Mouse (Mus musculus) forebrain, embryonic 15.5 days (tissue): ENCODE results near the gene Fam206a. TPM values are rescaled to one million over a fixed set of nuclear protein-coding genes. Genes with fewer than 3 reads are reported as not detected.
A peak's percentile ranks its signal among the peaks of the same experiment; 100 is the strongest.

Source experiments
- ATAC-seq: fragments of 200-750 bp; cut with Nextera tagmentation; replicated peaks from 2 replicates; pipeline ENCODE4 v1.8.0; 2017; ENCODE audit warnings: mild to moderate bottlenecking, moderate TSS enrichment, moderate library complexity
- H3K27ac ChIP-seq: fragments of 300-500 bp; sonication (generic); replicated peaks from 2 replicates; pipeline ENCODE4 v1.5.1; 2015; ENCODE audit warnings: mild to moderate bottlenecking, inconsistent platforms
- H3K27me3 ChIP-seq: fragments of 300-500 bp; sonication (generic); 2 replicates; pipeline ENCODE4 v1.6.1; 2015; ENCODE audit warnings: inconsistent platforms
- H3K36me3 ChIP-seq: fragments of 300-500 bp; sonication (generic); 2 replicates; pipeline ENCODE4 v1.6.1; 2015; ENCODE audit warnings: mild to moderate bottlenecking, inconsistent platforms
- H3K4me1 ChIP-seq: fragments of 300-500 bp; sonication (generic); 2 replicates; pipeline ENCODE4 v1.6.1; 2015; ENCODE audit warnings: inconsistent platforms
- H3K4me2 ChIP-seq: fragments of 300-500 bp; sonication (generic); replicated peaks from 2 replicates; pipeline ENCODE4 v1.6.1; 2015; ENCODE audit warnings: mild to moderate bottlenecking, inconsistent platforms
- H3K4me3 ChIP-seq: fragments of 300-500 bp; sonication (generic); 2 replicates; pipeline ENCODE4 v1.5.1; 2015; ENCODE audit warnings: mild to moderate bottlenecking, inconsistent platforms
- H3K9ac ChIP-seq: fragments of 300-500 bp; sonication (generic); replicated peaks from 2 replicates; pipeline ENCODE4 v1.6.1; 2015; ENCODE audit warnings: mild to moderate bottlenecking, inconsistent platforms
- H3K9me3 ChIP-seq: fragments of 300-500 bp; sonication (generic); 2 replicates; pipeline ENCODE4 v1.6.1; 2016; ENCODE audit warnings: inconsistent platforms
- WGBS: fragments of 180-500 bp; shearing (Covaris S2); methylation state at CpG from one replicate; pipeline ENCODE4 v1.1.7; 2015; ENCODE audit warnings: mixed read lengths; 5-methylcytosine and 5-hydroxymethylcytosine counted together
- polyA plus RNA-seq: library from polyadenylated mRNA; unstranded; fragments of >200 nt; fragmentation: Nextera tagmentation; extraction: Ambion mirVana; gene quantifications from 2 replicates; pipeline ENCODE4 v1.2.1, GENCODE M21; 2015

Gene Fam206a
- 14.5 and 15.4 TPM in 2 replicates for polyA plus RNA-seq

- H3K36me3 ChIP-seq = peaks cover 47% of the 10 kb centered on the region
- WGBS = 0% methylated on average over 72 of the region's 72 CpGs
These were observed at the start of gene Fam206a, which contains the start of gene Elp1 for GRCm38 (mm10) chr4:56801907-56802668. Gene Fam206a, plus strand, starts transcription at chr4:56802345. Gene Elp1, minus strand, starts transcription at chr4:56802331.

GRCm38 (mm10) chr4:56756021-56756420, 46.1 kb upstream of the Fam206a start:
- Histone ChIP-seq H3K4me2 (no peak overlapping the region), H3K9ac (no peak overlapping the region), H3K27ac (no peak overlapping the region), H3K9me3 (no peaks in the 10 kb centered on the region), H3K4me3 (no peak overlapping the region), H3K4me1 (no peaks in the 10 kb centered on the region), H3K36me3 (peaks cover 88% of the 10 kb centered on the region), H3K27me3 (no peaks in the 10 kb centered on the region)
- WGBS = 94% methylated on average over 5 of the region's 5 CpGs
- no peak for ATAC-seq

More at GRCm38 (mm10) chr4:56801907-56802668, at the start of gene Fam206a, which contains the start of gene Elp1:
- Histone ChIP-seq H3K4me1 (peaks cover 30% of the 10 kb centered on the region), H3K4me3 (peak within 1 kb of the TSS; percentile 78), H3K4me2 (peak within 1 kb of the TSS; percentile 68), H3K27me3 (no peaks in the 10 kb centered on the region), H3K9ac (peak within 1 kb of the TSS; percentile 81), H3K9me3 (no peaks in the 10 kb centered on the region), H3K27ac (peak within 1 kb of the TSS; percentile 91)
- peak; percentile 97 for ATAC-seq

DNA sequence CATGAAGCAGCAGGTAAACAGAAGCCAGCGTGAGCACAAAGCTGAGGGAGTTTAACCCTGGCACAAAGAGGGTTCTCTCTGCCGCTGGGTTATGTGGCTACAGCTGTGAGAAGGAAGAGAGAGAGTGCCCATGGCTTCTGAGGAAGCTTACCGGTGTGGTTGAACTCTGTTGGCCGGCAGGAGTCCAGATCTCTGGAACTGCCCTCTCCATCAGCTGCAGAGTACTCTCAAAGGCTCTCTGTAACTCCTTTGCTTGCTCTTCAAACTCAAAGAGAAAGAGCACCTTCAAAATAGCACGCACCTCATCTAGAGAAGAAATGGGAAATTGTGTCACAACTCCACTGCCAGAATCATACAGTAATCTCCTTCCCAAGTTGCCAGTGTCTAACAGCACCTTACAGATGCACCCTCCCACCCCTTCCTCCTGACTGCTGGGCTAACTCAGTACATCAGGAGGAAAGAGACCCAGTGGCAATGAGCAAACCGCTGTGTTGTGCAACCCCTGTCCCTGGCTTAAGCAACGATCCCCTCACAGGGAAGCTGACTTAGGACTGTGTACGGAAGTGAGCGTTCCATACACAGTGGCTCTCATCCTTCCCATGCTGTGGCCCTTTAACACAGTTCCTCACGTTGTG, 45.1 kb upstream of the Fam206a start:
- Histone ChIP-seq H3K4me2 (no peak overlapping the region), H3K4me3 (no peak overlapping the region), H3K36me3 (peaks cover 88% of the 10 kb centered on the region), H3K9me3 (no peaks in the 10 kb centered on the region), H3K27ac (no peak overlapping the region), H3K9ac (no peak overlapping the region), H3K27me3 (no peaks in the 10 kb centered on the region), H3K4me1 (no peaks in the 10 kb centered on the region)
- no peak for ATAC-seq
- WGBS = 93% methylated on average over 10 of the region's 10 CpGs

DNA sequence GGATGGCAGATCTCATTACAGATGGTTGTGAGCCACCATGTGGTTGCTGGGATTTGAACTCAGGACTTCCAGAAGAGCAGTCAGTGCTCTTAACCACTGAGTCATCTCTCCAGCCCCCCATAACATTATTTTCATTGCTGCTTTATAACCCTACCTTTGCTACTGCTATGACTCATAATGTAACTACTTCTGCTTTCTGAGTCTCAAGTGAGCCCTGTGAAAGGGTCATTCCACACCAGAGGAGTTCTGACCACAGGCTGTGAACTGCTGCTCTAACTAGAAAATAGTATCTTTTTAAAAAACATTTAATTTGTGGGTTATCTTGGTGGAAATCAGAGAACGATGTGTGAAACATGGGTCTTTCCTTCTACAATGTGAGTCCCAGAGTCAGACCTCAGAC, 44.5 kb upstream of the Fam206a start:
- H3K27ac ChIP-seq = no peak overlapping the region
- no peak for ATAC-seq
- no peak overlapping the region for H3K4me2 ChIP-seq
- peaks cover 93% of the 10 kb centered on the region for H3K36me3 ChIP-seq
- no peak overlapping the region for H3K4me3 ChIP-seq
- no peaks in the 10 kb centered on the region for H3K9me3 ChIP-seq
- no peak overlapping the region for H3K9ac ChIP-seq
- H3K27me3 ChIP-seq = no peaks in the 10 kb centered on the region
- no peaks in the 10 kb centered on the region for H3K4me1 ChIP-seq
- 90% methylated on average over 1 of the region's 1 CpGs for WGBS

DNA sequence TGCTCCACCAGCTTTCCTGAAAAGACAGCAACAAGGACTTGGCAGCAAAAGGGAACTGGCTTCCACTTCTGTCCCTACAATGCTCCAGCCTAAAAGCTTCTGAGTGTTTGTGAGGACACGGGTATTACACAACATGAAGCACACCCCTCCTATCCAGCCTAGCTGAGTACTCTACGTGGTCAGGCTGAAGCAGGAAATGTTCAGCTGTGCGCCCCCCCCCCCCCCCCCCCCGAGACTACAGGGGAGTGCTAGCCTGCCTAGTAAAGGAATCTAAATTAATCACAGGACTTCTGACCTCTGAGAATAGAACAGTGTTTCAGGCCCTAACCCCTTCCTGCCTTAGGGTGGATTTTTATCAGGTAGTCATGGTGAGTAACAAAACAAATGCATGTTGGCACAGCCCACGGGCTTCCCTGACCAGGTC, 34.3 kb upstream of the Fam206a start:
- no peak for ATAC-seq
- Histone ChIP-seq H3K36me3 (peaks cover 90% of the 10 kb centered on the region), H3K4me2 (no peak overlapping the region), H3K27me3 (no peaks in the 10 kb centered on the region), H3K9ac (no peak overlapping the region), H3K4me1 (no peaks in the 10 kb centered on the region), H3K27ac (no peak overlapping the region), H3K4me3 (no peak overlapping the region), H3K9me3 (no peaks in the 10 kb centered on the region)
- 80% methylated on average over 5 of the region's 5 CpGs for WGBS

DNA sequence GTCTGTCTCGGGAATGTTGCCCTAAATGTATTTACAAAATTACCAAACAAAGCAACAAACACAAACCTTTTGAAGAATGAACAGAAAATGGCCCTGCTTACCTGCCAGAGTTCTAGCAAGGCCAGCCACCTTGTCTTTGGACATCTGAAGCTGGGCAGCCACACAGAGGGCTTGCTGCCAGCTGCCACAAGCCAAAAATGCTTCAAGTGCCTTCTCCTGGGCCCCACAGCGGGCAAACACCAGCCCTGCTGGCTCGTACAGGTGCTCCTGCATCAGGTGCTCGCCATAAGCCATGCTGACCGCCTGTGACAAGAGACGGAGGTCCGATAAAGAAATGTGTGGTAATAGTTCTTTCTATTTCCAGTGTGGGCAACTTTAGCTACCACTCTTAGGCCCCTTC, 33.2 kb upstream of the Fam206a start:
- no peaks in the 10 kb centered on the region for H3K4me1 ChIP-seq
- H3K4me3 ChIP-seq = no peak overlapping the region
- no peak overlapping the region for H3K27ac ChIP-seq
- 95% methylated on average over 7 of the region's 7 CpGs for WGBS
- no peak for ATAC-seq
- H3K36me3 ChIP-seq = peaks cover 95% of the 10 kb centered on the region
- no peak overlapping the region for H3K4me2 ChIP-seq
- no peak overlapping the region for H3K9ac ChIP-seq
- no peaks in the 10 kb centered on the region for H3K9me3 ChIP-seq
- no peaks in the 10 kb centered on the region for H3K27me3 ChIP-seq

DNA sequence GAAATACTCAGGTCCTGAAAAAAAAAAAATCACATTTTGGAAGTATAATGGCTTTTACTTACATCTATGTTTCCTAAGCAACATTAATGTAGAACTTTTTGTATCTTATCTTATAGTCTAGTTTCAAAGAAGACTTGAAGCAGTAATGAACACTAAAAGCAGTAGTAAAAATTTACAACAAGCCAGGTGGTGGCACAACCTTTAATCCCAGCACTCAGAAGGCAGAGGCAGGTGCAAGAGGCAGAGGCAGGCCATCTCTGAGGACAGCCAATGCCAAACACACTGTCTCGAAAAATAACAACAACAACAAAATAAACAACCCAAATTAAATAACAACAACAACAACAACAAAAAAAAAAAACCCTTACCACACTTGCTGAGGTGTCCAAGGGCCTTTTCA, 31.1 kb upstream of the Fam206a start:
- Histone ChIP-seq H3K4me3 (no peak overlapping the region), H3K4me2 (no peak overlapping the region), H3K4me1 (no peaks in the 10 kb centered on the region), H3K9me3 (no peaks in the 10 kb centered on the region), H3K27ac (no peak overlapping the region), H3K36me3 (peaks cover 91% of the 10 kb centered on the region), H3K27me3 (no peaks in the 10 kb centered on the region), H3K9ac (no peak overlapping the region)
- ATAC-seq = no peak
- WGBS = 74% methylated on average over 1 of the region's 1 CpGs

DNA sequence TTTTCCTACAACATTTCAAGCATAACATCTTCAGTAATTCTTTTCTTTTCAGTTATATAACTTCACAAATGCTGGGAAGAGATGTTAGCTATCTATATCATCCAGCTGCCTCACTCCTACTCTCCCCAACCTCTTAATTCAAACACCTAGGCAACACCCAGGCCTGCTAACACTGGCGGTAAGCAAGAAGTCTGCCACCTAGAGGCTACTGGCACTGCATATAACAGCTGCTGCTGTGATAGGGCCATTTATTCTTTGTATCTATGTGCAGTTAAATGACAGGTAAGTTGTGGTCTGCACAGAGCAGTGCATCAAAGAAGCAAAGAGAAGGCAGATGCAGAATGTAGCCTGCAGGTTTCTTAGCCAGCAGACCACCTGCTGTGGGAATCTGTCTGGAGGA, 10.8 kb upstream of the Fam206a start:
- Histone ChIP-seq H3K27ac (no peak overlapping the region), H3K9ac (no peak overlapping the region), H3K4me3 (no peak overlapping the region), H3K9me3 (no peaks in the 10 kb centered on the region), H3K4me1 (no peaks in the 10 kb centered on the region), H3K27me3 (no peaks in the 10 kb centered on the region), H3K36me3 (peaks cover 88% of the 10 kb centered on the region), H3K4me2 (no peak overlapping the region)
- no peak for ATAC-seq
- WGBS = 36% methylated on average over 1 of the region's 1 CpGs

GRCm38 (mm10) chr4:56802669-56803150, 565 bp downstream of the Fam206a start:
- peak overlapping the region; percentile 68 for H3K4me2 ChIP-seq
- no peaks in the 10 kb centered on the region for H3K27me3 ChIP-seq
- peak overlapping the region; percentile 81 for H3K9ac ChIP-seq
- WGBS = under 1% methylated on average over 25 of the region's 25 CpGs
- H3K9me3 ChIP-seq = no peaks in the 10 kb centered on the region
- no peak for ATAC-seq
- H3K27ac ChIP-seq = peak overlapping the region; percentile 91
- peaks cover 43% of the 10 kb centered on the region for H3K36me3 ChIP-seq
- H3K4me3 ChIP-seq = peak overlapping the region; percentile 78
- H3K4me1 ChIP-seq = peaks cover 30% of the 10 kb centered on the region

DNA sequence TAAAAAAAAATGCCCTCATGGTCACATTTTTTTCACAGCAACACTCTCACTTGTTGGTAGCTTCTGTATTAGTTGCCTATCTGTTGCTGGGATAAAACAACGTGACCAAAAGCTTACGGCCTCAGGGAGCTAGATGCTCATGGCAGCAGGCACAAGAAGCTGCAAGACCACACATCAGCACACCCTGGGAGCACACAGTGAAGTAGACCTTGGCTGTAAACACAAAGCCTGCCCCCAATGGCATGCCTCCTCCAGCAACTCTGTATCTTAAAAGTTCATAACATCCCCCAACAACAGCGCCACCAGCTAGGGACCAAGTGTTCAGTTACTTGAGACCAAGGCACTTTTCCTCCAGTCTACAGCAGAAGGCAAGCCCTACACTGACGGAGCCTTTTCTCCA, 6.9 kb downstream of the Fam206a start:
- H3K9ac ChIP-seq = no peak overlapping the region
- H3K27ac ChIP-seq = no peak overlapping the region
- H3K36me3 ChIP-seq = peaks cover 27% of the 10 kb centered on the region
- WGBS = 79% methylated on average over 4 of the region's 4 CpGs
- H3K4me2 ChIP-seq = no peak overlapping the region
- no peak for ATAC-seq
- peaks cover 4% of the 10 kb centered on the region for H3K4me1 ChIP-seq
- no peaks in the 10 kb centered on the region for H3K27me3 ChIP-seq
- H3K4me3 ChIP-seq = no peak overlapping the region
- H3K9me3 ChIP-seq = no peaks in the 10 kb centered on the region

DNA sequence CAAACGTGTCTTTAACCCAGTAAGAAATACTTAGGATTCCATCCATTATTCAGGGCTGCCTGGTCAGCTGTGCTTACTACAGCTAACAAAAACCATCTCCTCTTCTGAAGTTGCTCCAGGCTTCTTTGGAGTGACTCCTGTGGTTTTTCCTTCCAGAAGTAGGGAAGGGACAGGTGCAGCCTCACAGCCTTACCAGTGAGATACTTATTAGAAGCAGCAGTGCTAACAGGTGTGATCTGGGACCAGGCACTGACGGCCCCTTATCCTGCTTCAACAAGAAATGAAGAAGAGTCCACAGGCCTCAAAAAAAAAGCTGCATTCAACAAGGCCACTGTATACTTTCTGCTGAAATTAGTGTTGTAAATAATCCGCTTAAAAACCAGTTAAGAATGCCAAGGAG, 9.5 kb downstream of the Fam206a start:
- Histone ChIP-seq H3K4me2 (no peak overlapping the region), H3K27me3 (no peaks in the 10 kb centered on the region), H3K27ac (no peak overlapping the region), H3K36me3 (peaks cover 15% of the 10 kb centered on the region), H3K4me3 (no peak overlapping the region), H3K9ac (no peak overlapping the region), H3K4me1 (no peaks in the 10 kb centered on the region), H3K9me3 (no peaks in the 10 kb centered on the region)
- 69% methylated on average over 3 of the region's 3 CpGs for WGBS
- no peak for ATAC-seq

DNA sequence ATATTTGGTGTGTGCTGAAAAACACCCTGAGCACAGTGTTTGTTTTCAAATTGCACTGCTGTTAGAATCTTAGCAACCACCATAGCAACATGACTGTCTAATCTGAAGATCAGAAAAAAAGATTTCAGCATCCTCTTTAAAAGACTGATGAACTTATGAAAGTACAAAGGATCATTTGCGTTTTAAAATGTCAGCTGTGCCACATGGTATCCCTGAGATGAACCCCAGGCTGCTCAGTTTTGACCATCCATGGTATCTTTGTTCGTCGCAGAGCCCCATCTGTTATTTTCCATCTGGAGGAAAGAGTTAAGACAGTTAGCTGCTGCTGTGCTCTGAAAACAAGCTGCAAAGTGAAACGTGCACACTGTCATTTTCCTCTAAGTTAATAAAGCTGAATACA, 10.0 kb downstream of the Fam206a start:
- H3K27me3 ChIP-seq = no peaks in the 10 kb centered on the region
- H3K9me3 ChIP-seq = no peaks in the 10 kb centered on the region
- no peak for ATAC-seq
- no peak overlapping the region for H3K4me3 ChIP-seq
- peaks cover 10% of the 10 kb centered on the region; the same call in 1 of the 2 replicates for H3K36me3 ChIP-seq
- H3K4me1 ChIP-seq = no peaks in the 10 kb centered on the region
- WGBS = 82% methylated on average over 4 of the region's 4 CpGs
- H3K27ac ChIP-seq = no peak overlapping the region
- H3K4me2 ChIP-seq = no peak overlapping the region
- no peak overlapping the region for H3K9ac ChIP-seq
